Comparison of ENCODE assay signal across 11 mouse cellular contexts in genomic region chrX:53166251-53166900, GRCm38 (mm10).
A peak's percentile ranks its signal among the peaks of the same experiment; 100 is the strongest.
DNase-seq lines count a peak whose midpoint lies in the region; ATAC-seq lines count a peak whose summit lies in the region.
"Had no signal": no experiment of that assay in that cellular context is flagged by ENCODE, and none has a peak within 500 bp of the region (broad histone marks: within the 10 kb centered on the region; RNA-seq: fewer than 3 reads in every experiment).

No protein-coding gene starts in this region.

- intact Hi-C loops in heart, postnatal 25 days (cut with DNase I) = loop anchor here (5.0 kb wide), 2 partner anchors 46 to 109 kb away; no protein-coding TSS in a partner anchor
- intact Hi-C loops in left cerebral cortex, postnatal 4 days (cut with DNase I) = no loop called here

- no peaks in the 10 kb centered on the region for H3K36me3 ChIP-seq in intestine, embryonic 15.5 days
- no peaks in the 10 kb centered on the region for H3K36me3 ChIP-seq in intestine, embryonic 16.5 days (ENCODE audit: control insufficient read depth, insufficient read depth, low read length)
- no peaks in the 10 kb centered on the region for H3K36me3 ChIP-seq in embryonic facial prominence, embryonic 13.5 days
- no peaks in the 10 kb centered on the region for H3K36me3 ChIP-seq in limb, embryonic 13.5 days

- ATAC-seq in intestine, embryonic 15.5 days = no peak
- no peak for ATAC-seq in intestine, embryonic 16.5 days
- ATAC-seq in embryonic facial prominence, embryonic 13.5 days (ENCODE audit: insufficient number of reproducible peaks, insufficient read depth, low FRiP score, low TSS enrichment, low read depth) = no peak
- ATAC-seq in limb, embryonic 13.5 days (ENCODE audit: low FRiP score, low read depth) = no peak
- ATAC-seq: midbrain, embryonic 16.5 days had no signal

- H3K27ac ChIP-seq in intestine, embryonic 15.5 days = 0 out of 2 replicates have a peak overlapping the region, but pooled peaks have one; percentile 32
- H3K27ac ChIP-seq in intestine, embryonic 16.5 days (ENCODE audit: low read length) = no peak overlapping the region
- H3K27ac ChIP-seq in embryonic facial prominence, embryonic 13.5 days = 0 out of 2 replicates have a peak overlapping the region, but pooled peaks have one; percentile 16
- peak overlapping the region; percentile 78; the same call in 1 of the 2 replicates for H3K27ac ChIP-seq in limb, embryonic 13.5 days

- H3K9me3 ChIP-seq in intestine, embryonic 15.5 days = no peaks in the 10 kb centered on the region
- H3K9me3 ChIP-seq in intestine, embryonic 16.5 days (ENCODE audit: control insufficient read depth, low read length) = no peaks in the 10 kb centered on the region
- no peaks in the 10 kb centered on the region for H3K9me3 ChIP-seq in embryonic facial prominence, embryonic 13.5 days
- no peaks in the 10 kb centered on the region for H3K9me3 ChIP-seq in limb, embryonic 13.5 days

- H3K4me1 ChIP-seq in intestine, embryonic 15.5 days (replicated peaks) = no peaks in the 10 kb centered on the region
- H3K4me1 ChIP-seq in intestine, embryonic 16.5 days (ENCODE audit: control insufficient read depth, insufficient read depth, low read length) = peaks cover 2% of the 10 kb centered on the region
- H3K4me1 ChIP-seq in embryonic facial prominence, embryonic 13.5 days = peaks cover 9% of the 10 kb centered on the region
- H3K4me1 ChIP-seq in limb, embryonic 13.5 days = peaks cover 21% of the 10 kb centered on the region

- peak; percentile 6 for DNase-seq in heart, postnatal 25 days (ENCODE audit: low spot score)
- no peak for DNase-seq in left cerebral cortex, postnatal 4 days
- no peak for DNase-seq in layer of hippocampus, adult 11-12 months (ENCODE audit: low spot score)
- no peak for DNase-seq in urinary bladder, adult 2 months (ENCODE audit: low spot score)
- DNase-seq: layer of hippocampus, adult 9-11 months; right cerebral cortex, postnatal 4 days had no signal

- H3K4me2 ChIP-seq in intestine, embryonic 15.5 days (replicated peaks) = no peak overlapping the region
- H3K4me2 ChIP-seq in intestine, embryonic 16.5 days (ENCODE audit: low read depth, low read length) = no peak overlapping the region
- no peak overlapping the region for H3K4me2 ChIP-seq in embryonic facial prominence, embryonic 13.5 days
- H3K4me2 ChIP-seq in limb, embryonic 13.5 days (replicated peaks) = no peak overlapping the region

- H3K4me3 ChIP-seq in intestine, embryonic 15.5 days (replicated peaks) = no peak overlapping the region
- no peak overlapping the region for H3K4me3 ChIP-seq in intestine, embryonic 16.5 days (ENCODE audit: low read length)
- H3K4me3 ChIP-seq in embryonic facial prominence, embryonic 13.5 days = no peak overlapping the region
- H3K4me3 ChIP-seq in limb, embryonic 13.5 days = no peak overlapping the region

- H3K27me3 ChIP-seq in intestine, embryonic 15.5 days (replicated peaks) = no peaks in the 10 kb centered on the region
- no peaks in the 10 kb centered on the region for H3K27me3 ChIP-seq in intestine, embryonic 16.5 days (replicated peaks; ENCODE audit: control insufficient read depth, insufficient read depth, low read length)
- H3K27me3 ChIP-seq in embryonic facial prominence, embryonic 13.5 days = no peaks in the 10 kb centered on the region; the same call in 1 of the 2 replicates
- H3K27me3 ChIP-seq in limb, embryonic 13.5 days = no peaks in the 10 kb centered on the region; the same call in 1 of the 2 replicates

- H3K9ac ChIP-seq in intestine, embryonic 15.5 days = no peak overlapping the region
- no peak overlapping the region for H3K9ac ChIP-seq in intestine, embryonic 16.5 days (ENCODE audit: low read depth, low read length)
- no peak overlapping the region for H3K9ac ChIP-seq in embryonic facial prominence, embryonic 13.5 days
- no peak overlapping the region for H3K9ac ChIP-seq in limb, embryonic 13.5 days

- 52% methylated on average over 15 of the region's 15 CpGs for whole genome bisulfite sequencing in intestine, embryonic 15.5 days
- 57% methylated on average over 15 of the region's 15 CpGs for WGBS in intestine, embryonic 16.5 days
- 57% methylated on average over 15 of the region's 15 CpGs for WGBS in embryonic facial prominence, embryonic 13.5 days
- 34% methylated on average over 15 of the region's 15 CpGs for WGBS in limb, embryonic 13.5 days
